Mouse (Mus musculus): ENCODE data around the gene Rcn2.
A peak's percentile ranks its signal among the peaks of the same experiment; 100 is the strongest.
"Not testable (repeated sequence)": the region's sequence is repeated elsewhere in the genome, so short reads cannot be mapped to it uniquely, and the experiment has no call there.

The Rcn2 gene

GRCm38 (mm10) chr9:56041372-56042180 lies at the start of gene Rcn2:
Gene Rcn2, plus strand, starts transcription at chr9:56041845.
- peak; percentile 94 for DNase-seq (ENCODE audit: low spot score)

GRCm38 (mm10) chr9:56004679-56005078 lies 37.0 kb upstream of the Rcn2 start:
- DNase-seq (ENCODE audit: low spot score): not testable (repeated sequence)

GRCm38 (mm10) chr9:56010450-56010849 lies 31.2 kb upstream of the Rcn2 start, which contains the start of gene 4930563M21Rik:
Gene 4930563M21Rik, minus strand, starts transcription at chr9:56010550.
- no peak for DNase-seq (ENCODE audit: low spot score)

DNA sequence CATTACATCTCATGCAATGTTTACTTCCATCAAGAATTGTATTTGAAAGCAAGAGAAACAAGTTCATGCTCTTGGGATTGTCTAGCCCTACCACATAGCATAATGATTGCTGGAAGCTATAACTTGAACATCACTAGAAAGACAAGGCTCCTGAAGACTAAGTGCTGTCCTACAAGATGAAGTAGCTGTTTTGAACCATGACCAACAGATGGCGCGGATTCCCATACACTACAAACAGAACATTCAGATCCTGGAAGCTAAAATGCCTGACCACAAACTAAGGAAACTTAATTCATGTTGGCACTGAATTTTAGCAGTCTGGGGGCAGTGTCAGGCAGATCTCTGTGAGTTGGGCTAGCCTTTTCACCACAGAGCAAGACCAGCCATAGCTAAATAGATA lies 16.9 kb upstream of the Rcn2 start:
- DNase-seq (ENCODE audit: low spot score): no peak

DNA sequence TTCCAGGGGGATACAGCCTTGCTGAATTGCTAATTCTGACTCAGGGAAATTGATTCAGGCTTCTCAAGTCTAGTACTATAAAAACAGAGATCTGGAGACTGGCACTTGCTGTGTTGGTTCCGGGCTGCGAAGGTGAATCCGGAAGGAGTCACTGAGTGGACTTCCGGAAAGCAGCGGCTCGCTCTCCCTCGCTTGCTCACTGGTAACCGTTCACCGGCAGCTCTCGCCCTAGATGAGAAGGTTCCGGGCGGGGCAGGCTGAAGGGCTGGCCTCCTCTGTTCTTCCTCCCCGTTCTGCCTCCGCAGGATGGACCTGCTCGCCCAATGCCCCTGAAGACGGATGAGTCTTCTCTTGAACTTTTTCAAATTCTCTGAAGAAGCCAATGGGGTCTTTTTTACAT lies 14.4 kb upstream of the Rcn2 start:
- no peak for DNase-seq (ENCODE audit: low spot score)

GRCm38 (mm10) chr9:56032219-56032618 lies 9.4 kb upstream of the Rcn2 start:
- DNase-seq (ENCODE audit: low spot score): no peak

GRCm38 (mm10) chr9:56042181-56042621 lies 556 bp downstream of the Rcn2 start:
- no peak for DNase-seq (ENCODE audit: low spot score)

DNA sequence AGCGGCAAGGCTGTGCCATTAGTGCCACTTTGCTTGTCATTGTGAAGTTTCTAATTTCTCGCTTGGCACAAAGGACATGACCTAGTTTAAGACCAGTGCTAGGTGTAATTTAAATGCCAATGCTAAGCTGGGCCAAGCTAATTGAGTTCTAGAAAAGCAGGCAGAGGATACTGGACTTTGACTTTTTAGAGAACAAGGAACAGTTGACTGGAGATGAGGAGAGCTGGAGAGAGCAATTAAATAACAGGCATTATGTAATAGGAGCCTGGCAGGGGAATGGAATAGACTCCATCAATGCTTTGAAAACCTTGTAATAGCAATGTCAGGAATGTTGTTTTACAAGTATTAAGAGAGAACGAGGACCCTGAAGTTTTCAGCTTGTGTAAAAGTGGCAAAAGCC lies 12.2 kb downstream of the Rcn2 start:
- no peak for DNase-seq (ENCODE audit: low spot score)

DNA sequence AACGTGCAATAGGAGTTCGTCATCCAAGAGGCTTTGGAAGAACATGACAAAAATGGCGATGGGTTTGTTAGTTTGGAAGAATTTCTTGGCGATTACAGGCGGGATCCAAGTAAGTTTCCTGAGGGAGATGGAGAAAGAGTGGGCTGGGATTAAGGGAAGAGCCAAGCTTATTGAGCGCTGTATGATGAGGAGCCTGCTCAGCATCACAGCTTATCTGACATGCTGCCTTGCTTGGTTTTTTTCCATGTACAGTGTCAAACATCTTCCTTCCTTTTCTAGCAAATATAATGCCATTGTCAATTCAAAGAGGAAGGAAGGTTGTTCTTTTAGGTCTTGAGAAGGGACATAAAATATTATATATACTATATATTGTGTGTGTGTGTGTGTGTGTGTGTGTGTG lies 14.5 kb downstream of the Rcn2 start:
- DNase-seq (ENCODE audit: low spot score): no peak

DNA sequence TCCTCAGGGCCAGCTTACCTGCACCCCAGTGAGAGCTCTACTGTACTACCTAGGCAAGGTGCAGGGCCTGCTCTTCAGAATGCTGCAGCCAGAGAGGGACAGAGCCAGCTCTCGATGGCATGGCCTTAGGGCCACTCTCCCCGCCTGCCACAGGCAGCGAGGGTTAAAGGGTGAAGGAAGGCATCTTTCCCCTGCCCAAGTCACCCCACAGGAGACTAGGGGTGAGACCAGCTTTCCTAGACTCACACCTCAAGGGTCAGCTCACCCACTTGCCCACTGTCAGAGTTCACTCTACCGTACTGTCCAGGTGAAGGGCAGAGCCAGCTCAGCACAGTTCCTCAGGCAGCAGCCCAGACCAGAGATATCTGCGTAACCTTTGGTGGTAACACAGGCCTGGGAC lies 20.7 kb downstream of the Rcn2 start:
- no peak for DNase-seq (ENCODE audit: low spot score)

DNA sequence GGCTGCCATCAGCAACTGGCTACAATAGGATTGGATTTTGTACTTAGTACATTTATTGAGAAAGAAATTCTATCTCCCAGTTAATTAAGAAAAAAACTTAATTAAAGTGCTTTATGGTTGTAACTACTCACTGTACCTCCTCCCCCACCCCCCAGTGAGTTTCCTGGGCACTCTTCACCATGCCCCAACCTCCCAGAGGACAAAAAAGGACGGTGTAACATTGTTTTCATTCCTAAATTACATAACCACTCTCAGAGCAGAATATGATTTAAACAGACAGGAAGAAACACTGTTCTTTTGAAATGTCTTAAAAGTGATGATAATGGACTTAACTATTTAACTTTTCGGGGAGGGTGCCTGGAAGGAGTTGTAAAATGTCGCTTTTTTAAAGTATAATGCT lies 23.4 kb downstream of the Rcn2 start:
- no peak for DNase-seq (ENCODE audit: low spot score)

- no peak for DNase-seq (ENCODE audit: low spot score)
Observed at GRCm38 (mm10) chr9:56067964-56068363, 26.3 kb downstream of the Rcn2 start.

DNA sequence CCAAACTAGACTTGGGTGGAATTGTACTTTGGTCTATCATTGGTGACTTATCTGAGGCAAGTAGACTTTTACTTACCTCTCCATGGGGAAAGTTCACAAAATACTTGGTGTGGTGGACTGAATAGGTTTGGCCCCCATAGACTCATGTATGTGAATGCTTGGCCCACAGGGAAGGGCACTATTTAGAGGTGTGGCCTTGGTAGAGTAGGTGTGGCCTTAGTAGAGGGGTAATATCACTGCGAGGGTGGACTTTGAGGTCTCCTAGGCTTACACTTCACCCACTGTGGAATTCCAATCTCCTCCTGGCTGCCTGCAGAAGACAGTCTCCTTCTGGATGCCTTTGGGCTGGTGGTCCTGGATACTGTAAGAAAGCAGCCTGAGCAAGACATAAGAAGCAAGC lies 27.0 kb downstream of the Rcn2 start:
- no peak for DNase-seq (ENCODE audit: low spot score)

DNA sequence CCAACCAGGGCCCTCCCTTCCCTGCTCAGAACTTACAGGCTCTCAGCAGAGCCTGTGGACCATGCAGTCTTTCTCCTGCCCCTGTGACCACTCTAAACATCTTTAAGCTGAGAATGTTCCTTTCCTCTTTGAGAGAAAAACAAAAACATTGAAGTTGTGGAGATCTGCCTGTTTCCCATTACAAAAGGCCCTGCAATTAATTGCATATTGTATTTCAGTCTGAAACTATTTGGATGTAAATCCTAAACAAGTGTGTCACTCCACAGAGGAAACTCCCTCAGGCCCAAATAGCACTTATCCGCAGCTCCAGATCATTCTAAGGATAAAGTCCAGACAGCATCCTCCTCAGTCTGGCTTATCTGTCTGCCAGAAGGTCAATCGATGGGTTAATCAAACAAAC lies 31.2 kb downstream of the Rcn2 start:
- DNase-seq (ENCODE audit: low spot score): no peak

- DNase-seq (ENCODE audit: low spot score): no peak
Observed at GRCm38 (mm10) chr9:56074863-56075262, 33.2 kb downstream of the Rcn2 start.

GRCm38 (mm10) chr9:56075264-56075663 lies 33.6 kb downstream of the Rcn2 start:
- DNase-seq (ENCODE audit: low spot score): peak; percentile 44

DNA sequence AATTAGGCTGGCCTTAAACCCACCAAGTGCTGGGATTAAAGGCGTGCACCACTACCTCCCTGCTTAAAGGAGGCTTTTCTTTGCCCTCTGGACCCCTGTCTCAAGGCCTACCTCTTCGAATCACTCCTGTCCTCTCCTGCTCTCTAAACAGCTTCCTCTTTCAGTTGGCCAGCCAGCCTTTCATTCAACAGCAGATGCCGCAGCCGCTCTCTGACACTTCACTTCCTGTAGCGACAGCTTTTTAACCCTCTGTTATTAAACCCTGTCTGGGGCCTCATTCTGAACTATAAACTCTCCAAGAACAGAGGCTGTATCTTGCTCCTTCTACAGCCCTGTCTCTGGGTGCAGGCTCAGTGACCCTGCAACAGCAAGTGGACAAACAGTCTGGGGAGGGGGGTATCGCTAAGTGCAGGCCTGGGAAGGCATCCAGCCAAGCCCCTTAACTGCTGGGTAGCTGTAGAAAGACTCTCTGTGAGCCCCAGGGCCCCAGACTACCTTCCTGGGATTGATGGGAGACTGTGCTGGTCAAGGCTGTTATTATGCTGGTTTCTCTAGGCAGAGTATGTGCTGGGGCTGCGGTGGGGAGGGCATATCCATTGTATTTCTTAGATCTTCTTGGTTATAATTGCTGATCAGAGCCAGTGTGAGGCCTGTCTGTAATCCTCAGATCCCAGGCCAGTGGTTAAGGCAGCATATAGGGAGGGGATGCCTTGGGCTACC lies 34.4 kb downstream of the Rcn2 start:
- DNase-seq (ENCODE audit: low spot score): no peak

DNA sequence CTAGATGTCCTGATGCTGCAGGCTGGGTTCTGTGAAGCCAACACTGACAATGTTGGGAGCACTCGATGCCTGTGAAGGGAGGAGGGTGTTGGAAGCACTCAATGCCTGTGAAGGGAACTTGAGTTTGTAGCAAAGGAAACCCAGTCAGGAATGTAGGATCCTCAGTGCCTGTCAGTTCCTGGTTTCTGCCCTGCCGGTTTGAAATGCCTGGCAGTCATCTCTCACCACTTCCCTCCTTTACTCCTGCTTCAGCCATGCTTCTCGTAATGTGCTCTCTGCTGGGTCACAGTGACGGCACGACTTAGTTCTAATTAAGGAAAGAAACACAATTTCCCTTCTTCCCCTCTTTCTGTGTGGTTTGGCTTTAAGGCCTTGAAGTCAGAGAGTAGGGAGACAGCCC lies 37.9 kb downstream of the Rcn2 start:
- DNase-seq (ENCODE audit: low spot score): no peak

DNA sequence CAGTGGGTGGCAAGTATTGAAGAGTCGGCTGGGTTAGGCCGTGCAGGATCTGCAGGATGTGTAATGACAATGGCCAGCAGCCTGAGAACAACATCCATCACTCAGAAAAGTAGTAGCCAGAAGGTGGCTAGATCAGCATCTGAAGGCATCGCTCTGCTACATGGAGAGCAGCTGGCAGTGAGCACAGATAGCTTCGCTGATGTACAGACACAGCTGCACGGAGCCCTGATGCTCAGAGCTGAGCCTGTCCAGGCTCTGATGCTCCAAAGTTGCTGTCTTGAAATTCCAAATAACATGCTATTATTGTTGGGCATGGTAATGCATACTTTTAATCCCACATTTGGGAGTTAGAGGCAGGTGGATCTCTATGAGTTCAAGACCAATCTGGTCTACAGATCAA lies 44.9 kb downstream of the Rcn2 start:
- DNase-seq (ENCODE audit: low spot score): no peak

DNA sequence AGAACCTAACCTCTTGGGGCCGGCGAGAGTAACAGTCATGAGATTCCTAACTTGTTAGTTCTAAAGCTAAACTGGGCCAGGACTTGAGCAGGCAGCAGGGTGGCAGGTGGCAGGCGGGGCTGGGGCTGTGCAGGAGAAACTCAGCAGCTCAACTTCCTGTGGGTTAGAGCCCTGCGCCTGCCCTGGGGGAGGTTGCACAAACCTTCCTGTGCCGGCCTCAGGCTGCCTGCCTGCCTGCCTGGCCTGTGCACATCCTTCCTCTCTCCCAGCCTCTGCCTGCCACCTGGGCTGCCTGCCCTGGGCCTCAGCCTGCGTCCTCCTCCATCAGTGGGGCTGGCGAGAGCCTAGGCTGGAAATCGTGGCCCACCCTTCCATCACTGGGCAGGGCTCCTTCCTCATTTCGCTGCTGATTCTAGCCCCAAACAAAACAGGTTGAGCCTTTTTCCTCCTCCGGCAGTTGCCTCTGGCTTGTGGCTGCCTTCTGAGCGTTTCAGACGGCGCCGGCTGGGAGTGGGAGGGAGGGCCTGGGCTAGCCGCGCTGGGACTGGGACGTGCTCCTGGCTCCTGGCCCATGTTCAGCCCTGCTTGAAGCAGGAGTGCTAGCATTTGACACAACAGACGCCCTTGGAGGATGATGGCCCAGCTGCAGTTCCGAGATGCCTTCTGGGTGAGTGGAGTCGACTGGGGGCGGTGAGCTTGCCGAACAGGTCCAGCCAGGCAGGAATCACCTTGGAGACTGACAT lies 48.3 kb downstream of the Rcn2 start, which contains the start of gene Pstpip1:
Pstpip1 (plus strand) TSS at position 185 of the 743 bp plus-strand sequence.
- DNase-seq (ENCODE audit: low spot score): peak; percentile 27

GRCm38 (mm10) chr9:56090546-56091225 lies 49.0 kb downstream of the Rcn2 start:
- no peak for DNase-seq (ENCODE audit: low spot score)

GRCm38 (mm10) chr9:56092102-56092501 lies 50.5 kb downstream of the Rcn2 start:
- DNase-seq (ENCODE audit: low spot score): no peak

Data from left cerebral cortex, adult 11 months (tissue).